Mouse (Mus musculus) B cell, adult 2 months (primary cell): ENCODE measurements around the gene Lamb1.

Experiments
- DNase-seq, 2 experiments: peaks; one replicate each; pipeline ENCODE4 v3.0.0; 2022

Lamb1 gene

DNA sequence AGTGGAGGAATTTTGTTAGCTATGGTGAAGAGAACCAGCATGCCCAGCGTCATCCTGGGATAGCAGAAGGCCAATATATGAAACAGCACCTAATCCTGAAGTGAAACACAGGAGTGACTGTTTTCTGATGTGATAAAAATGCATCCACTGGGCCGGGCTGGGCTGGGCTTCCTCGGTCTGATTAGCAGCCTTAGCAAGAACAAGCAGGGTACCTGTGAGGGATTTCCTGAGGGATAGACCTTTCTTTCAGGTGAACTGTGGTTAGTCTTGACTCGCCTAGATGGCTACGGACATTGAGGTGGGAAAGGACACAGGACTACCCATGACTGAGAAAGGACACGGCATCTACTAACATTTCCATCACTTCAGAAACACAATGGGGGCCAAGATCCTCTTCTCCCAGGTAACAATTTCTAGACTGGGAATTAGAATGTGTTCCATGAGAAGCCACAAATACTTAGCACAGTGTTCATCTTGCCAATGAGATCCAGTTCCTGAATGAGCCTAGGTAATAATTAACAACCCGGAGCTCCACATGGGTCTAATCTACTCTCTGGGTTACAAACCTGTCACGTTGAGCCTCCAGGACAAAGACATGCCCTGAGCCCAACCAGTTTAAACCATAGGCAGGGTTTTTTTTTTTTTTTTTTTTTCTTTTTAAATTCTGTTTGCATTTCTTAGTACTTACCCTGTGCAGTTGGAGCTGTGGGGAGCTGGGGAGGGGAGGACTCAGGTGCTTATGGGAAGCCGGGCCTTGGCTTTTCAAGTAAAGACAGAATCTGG, 8.7 kb upstream of the Lamb1 start:
- no peak for DNase-seq

DNA sequence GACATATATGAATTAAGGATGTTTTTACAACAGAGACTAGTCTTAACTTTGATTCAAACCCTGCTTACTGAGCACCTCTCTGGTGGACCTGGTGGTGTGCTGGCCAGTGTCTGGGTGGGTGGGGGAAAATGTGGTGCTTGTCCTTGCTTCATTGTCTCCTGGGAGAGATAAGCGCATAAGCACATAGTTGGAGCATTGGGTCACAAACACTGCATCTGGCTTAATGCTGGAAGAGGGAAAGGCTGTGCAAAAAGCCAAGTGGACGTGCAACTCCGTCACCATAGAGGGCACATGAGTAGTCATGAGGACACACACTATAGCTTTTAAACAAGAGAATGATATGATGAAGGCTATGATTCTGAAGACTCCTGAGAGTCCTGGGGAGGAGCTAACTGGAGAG, 3.2 kb upstream of the Lamb1 start:
- no peak for DNase-seq

DNA sequence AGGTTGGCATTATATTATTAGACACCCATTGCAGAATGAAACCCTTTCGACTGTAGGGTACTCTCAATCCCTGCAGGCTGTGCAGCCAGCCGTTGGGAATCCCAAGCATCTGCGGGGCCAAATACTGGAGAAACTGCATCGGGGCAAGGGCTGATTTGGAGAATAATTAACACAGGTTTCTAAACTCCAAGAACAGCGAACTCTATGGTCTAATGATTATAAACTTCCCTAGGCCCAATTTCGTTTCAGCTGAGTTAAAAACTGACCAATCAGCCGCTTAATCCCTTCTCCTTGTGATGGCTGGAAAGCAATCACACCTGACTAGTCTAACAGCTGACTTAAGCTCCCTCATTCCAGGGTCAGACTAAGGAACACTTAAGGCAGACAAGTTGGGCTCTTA, 1.1 kb upstream of the Lamb1 start:
- no peak for DNase-seq

DNA sequence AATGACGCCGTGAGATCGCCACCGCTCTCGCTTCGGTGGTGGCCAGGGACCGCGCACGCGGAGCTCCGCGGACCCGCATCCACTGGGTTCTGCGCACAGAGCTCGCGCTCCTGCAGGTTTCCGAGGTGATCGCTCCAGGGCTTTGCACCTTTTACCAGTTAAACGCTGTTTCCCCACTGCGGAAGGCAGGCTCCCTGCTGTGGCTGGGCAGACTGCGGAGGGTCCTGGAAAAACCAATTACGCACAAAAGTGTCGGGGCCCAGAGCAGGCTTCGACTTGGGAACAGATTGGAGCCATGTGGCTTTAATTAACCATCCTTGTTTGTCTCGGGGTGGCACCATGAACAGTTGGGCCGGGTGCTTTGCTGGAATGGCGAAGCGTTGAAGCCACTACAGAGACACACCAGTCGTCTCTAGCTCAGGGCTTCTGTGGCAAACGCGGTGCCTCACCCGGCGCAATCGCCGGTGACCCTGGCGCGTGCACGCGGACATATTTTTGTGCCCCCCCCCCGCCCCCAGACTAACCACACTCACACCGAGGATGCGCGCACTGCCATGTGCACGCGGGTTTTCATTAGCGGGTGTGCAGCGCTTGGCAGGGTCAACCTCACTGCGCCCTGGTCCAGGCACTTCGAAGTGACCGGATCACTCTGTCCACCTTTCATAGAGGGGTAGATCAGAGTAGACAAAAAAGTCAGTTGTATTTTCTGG, 843 bp downstream of the Lamb1 start:
- no peak for DNase-seq

DNA sequence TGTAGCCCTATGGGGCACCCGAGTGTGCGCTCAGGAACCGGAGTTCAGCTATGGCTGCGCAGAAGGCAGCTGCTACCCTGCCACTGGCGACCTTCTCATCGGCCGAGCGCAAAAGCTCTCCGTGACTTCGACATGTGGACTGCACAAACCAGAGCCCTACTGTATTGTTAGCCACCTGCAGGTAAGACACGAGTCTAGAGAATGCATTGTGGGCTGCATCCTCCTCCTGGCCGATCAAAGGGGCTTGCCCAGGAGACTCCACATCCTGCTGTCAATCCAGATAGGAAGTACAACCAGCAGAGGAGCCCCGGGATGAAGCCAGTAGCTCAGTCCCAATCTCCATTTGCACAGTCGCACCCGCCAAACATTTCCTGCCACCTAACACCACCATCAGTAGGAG, 1.7 kb downstream of the Lamb1 start:
- no peak for DNase-seq

DNA sequence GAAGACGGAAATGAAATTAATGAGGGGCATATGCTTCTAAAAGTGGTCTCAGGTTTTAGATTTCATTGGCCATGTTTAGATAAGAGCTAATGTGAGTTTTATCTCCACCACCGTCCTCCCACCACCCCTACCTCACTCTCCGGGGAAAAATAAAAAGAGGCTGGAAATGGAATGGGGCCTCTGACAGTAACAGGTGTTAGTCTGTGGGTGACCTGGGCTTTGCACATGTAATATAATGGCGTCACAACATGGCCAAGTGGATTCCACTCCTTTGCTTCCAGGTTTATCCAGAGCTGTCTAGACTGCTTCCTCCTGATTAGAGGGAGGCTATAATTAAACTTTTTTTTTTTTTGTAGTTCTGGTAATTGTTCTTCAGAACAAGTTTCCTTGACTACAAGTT, 2.3 kb downstream of the Lamb1 start:
- DNase-seq: no peak

DNA sequence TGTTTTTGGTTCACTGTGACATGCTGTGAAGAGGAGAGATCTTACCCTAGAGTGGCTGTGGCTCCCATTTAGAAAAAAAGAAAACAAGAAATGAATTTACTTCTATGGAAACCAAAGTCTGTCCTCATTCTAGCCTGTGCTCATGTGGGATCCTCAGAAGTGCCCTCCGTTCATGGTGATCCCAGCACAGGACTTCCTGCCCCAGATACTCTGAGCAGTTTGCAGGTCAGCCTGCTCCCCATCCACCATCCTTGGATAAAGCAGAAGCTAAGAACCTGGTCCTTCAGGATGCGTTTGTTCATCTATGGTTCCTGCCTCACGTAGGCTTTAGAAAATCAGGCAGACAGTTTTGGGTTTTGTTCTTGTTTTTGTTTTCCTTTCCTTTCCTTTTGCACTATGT, 3.3 kb downstream of the Lamb1 start:
- no peak for DNase-seq

DNA sequence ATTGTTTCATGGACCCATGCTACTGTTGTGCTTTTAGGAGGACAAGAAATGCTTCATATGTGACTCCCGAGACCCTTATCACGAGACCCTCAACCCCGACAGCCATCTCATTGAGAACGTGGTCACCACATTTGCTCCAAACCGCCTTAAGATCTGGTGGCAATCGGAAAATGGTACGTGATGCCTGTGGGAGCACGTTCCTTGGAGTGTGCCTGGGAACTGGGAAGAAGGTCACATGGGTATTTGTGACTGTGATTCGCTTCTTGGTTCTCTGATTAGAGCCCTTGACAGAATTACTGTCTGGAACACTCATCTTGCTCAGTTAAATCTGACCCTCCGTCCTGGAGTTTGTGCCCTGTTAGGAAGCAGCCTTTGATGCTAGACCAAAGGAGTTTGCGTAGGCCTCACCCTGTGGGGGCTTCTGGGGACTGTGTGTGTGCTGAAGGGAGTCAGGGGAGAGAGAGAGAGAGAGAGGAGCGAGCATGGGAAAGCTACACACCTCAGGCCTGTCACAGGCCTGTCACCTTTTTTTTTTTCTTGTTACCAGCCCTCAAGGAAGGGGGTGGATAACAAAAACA, 4.1 kb downstream of the Lamb1 start:
- DNase-seq: no peak

DNA sequence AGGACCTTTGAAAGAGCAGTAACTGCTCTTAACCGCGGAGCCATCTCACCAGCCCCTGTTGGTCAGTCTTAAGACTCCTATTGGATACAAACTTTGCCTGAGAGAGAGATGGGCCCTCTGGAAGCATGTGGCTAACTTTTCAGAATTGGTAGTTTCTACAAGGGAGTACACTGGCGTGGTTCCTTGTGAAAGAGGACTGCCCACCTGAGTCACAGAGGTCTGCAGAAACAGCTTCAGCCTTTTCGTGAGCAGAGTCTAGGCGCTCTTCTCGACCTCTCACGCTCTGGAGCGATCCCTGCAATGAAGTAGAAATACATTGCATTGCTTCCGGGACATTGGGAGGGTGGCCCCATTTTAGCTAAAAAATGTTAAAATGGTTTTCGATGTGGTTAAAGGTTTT, 5.3 kb downstream of the Lamb1 start:
- DNase-seq: no peak

DNA sequence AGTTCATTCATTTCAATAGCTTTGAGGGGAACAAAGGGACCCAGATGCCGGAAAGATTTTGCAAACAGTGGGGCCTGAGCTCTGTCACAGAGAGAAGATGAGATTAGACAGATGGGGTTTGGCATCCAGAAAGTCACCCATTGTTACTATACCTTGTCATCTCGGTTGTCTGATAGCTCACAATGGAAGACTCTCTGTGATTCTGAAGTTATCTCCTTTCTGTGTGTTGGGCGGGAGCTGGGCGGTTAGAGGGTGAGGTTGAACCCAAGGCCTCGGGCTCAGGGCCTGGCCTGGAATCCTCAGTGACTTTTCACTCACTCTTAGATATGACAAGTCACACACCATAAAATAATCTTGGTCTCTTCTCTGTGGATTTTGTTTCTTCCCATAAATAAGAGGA, 5.7 kb downstream of the Lamb1 start:
- DNase-seq: no peak

DNA sequence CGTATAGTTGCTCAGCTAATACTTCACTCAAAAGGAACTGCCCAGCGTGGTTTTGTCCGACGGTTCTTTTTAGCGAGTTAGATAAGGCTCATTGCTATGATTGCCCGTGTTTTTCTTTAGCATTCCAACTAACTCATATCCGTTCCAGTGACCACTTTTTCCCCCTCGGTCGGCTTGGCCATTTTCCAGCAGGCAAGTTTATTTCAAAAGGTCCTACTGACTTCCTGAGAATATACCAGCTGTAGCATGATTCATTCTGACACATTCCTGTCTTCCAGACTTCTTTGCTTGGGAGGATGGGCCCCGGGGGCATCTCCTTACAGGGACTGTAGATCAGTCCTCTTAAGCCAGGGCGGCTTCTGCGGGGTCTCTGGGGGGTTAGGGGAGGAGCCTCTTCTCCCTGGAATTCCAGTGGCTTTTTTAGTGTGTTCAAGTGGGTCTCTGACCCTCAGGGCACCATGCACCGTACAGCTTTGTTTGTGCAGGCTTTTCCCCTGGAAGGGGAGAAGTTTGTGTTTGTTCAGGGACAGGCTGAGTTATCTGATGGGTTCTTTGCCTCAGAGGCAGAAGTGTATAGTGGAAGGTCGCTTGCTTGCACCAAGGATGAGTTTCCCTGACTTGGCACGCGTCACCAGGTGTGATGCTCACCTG, 6.5 kb downstream of the Lamb1 start:
- no peak for DNase-seq

DNA sequence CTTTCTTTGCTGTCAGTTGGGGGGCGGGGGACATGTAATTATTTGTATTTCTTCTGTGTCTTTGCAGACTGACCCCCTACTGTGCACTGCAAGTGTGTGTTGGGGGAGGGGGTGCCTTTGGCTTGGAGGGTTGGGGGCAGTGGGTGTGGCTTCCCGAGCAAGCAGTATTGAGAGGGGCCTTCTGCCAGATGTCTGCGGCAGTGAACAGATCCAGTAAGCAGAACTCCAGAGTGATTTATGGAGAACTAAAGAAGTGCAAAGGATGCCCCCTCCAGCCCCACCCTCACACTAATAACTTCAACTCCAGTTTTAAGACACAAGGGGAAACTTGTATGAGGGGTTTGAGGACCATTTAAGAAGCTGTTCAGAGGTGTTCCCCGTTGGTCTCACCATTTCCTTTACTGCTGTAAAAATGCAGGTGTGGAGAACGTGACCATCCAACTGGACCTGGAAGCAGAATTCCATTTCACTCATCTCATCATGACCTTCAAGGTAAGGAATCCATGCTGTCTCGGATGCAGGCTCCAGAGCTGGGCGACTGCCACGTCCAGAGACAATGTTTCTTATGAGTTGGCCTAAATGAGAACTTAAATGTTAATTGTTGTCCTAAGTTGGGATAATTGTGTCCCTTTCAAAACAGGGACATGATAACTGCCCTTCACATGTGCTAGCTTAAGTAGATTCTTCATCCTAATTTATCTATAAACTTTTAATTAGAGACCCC, 7.1 kb downstream of the Lamb1 start:
- no peak for DNase-seq

DNA sequence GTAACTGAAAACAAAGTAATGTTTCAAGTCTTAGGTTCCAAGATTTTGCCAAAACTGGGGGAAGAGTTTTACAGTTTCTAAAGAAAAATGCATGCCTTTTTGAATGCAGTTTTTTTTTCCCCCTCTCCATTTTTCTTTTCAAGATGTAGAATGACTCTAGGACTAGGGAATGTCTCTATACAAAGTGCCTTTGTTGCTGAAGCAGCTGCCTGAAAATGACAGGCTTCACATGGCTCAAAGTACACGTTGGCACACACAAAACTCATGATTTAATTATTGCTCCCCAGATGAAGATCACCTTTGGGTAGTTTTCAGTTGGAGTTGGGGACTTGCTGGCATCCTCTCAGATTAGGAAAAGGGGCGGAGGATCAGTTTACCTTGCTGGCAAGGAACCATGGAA, 7.8 kb downstream of the Lamb1 start:
- no peak for DNase-seq

DNA sequence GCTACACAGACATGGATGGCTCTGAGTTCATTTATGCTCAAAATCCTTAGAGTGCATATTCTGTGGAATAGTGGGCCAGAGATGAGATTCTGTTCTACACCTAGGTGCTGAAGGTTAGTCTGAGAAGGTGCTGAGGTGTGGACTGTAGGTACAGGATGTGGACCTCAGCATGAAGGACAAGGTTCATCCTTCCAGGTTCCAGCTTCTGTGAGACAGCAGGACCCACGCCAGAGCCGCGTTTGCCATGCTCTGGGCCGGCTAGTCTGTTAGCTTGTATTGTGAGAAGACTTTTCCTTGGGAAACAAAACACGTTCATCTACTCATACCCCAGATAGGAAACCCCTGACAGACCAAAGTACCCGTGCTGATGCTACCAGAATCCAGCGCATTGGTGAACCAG, 8.6 kb downstream of the Lamb1 start:
- no peak for DNase-seq

DNA sequence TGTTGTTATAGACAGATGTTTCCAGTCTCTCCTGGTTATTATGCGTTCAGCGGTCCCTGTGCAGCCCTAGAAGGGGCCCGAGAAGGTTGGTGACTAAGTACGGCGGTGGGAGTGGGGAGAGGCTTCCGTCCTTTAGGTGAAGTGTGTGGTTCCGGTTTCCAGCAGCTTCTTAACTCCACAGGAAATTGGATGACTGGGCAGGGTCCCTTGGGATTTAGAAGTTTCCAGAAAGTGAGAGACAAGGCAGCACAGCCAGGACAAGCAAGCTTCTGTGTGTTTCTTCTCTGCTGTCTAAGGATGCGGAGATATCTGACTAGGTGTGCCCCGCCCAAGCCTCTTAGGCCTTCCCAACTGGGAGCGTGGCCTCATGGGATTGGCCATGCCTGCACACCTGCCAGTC, 10.4 kb downstream of the Lamb1 start:
- no peak for DNase-seq

DNA sequence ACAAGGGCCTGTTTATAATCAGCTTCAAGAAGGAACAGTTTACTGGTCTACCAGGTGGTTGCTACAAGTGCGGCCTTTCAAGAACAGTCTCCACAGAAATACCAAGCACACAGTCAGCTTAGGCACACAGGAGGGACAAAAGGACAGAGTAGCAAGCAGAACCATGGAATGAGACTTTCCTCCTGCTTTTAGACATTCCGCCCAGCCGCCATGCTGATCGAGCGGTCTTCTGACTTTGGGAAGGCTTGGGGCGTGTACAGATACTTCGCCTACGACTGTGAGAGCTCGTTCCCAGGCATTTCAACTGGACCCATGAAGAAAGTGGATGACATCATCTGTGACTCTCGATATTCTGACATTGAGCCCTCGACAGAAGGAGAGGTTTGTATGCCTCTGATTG, 13.2 kb downstream of the Lamb1 start:
- DNase-seq: no peak

DNA sequence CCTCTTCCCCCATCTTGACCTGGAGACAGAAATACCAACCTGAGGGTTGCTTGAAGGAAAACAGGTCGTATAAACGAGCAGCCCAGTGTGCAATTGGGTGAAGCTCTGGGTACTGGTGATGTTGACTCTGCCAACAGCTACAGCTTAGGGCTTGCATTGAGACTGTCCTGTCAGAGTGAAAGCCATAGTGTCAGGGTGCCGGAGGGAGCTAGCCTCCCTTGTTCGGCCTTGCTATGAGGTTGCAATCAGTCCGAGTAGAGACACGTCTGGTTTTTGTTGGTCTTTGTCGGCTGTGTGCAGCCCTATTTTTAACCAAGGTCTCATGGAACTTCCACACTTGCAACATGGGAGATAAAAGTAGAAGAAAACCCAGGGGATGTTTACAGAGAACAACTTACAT, 15.3 kb downstream of the Lamb1 start:
- no peak for DNase-seq

DNA sequence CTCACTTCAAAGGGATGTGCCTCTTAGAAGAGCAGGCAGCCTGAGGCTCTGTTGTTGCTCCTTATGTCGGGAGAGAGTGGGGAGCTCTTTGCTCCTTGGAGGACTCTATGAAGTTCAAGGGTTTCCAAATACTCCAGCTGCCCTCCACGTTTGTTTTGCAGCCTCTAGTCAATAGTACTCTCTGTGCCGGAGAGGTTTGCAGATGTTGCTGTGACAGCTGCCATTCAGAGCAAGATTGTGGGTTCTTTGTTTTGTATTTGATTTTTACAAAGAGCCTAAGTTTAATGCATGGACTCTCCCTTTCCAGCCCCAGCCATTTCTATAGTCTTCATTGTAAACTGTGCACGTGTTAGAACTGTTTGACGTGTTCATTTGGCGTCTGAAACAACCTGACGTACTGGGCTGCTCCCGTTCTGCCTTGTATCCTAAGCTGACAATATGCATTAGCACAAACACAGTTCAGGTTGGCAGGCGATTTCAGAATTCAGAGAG, 16.1 kb downstream of the Lamb1 start:
- no peak for DNase-seq

DNA sequence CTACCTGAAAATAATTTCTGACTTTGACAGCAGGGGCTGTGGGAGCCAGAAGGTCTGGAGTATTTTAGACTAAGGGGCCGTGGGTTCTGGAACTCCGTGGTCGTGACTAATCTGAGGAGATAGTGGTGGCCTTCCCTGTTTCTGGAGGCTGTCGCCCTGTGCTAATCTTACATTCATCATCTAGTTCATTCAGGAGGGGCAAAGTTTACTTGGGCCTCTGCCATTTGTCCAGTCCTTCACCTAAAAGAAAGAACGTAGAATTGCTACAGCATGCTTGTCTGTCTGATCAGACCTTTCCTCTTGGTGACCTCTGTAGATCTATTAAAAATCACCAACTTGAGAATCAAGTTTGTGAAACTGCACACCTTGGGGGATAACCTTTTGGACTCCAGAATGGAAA, 17.2 kb downstream of the Lamb1 start:
- DNase-seq: no peak

DNA sequence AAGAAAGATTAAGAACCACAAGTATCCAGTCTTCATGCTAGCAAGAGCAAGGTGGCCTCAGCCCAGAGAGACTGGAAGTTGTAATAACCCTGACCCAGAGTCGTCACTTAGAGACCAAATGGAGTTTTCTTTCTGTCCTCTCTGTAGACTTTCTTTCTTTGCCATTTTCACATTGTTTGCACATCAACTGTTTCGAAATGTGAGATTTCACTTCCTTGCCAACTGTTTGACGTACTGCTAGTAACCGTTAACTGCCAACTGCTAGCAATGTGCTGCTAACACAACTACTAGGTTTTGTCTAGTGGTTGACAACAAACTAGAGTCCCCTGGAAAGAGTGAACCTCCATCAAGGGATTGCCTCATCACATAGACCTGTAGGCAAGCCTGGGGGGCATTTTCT, 18.1 kb downstream of the Lamb1 start:
- no peak for DNase-seq

DNA sequence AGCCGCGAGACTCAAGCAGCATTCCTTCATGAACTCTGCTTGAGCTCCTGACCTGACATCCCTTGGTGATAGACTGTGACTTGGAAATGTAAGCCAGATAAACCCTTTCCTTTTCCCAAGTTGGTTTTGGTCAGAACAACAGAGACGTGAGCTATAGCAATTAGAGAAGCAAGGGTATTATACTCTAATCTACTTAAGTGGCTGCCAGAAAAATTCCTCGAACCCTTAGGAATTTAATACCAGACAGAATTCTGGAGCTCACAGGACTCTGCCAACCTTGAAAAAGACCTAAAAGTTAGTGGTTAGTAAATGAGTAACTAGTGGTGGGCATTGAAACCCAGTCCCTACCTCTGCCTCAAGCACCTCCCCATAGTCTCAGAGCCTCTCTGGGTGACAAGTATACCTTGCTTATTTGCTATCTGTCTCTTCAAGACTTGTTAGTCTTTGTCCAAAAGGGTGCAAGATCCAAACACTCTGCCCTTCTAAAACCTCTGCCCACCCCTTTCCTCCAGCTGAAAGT, 18.6 kb downstream of the Lamb1 start:
- no peak for DNase-seq

DNA sequence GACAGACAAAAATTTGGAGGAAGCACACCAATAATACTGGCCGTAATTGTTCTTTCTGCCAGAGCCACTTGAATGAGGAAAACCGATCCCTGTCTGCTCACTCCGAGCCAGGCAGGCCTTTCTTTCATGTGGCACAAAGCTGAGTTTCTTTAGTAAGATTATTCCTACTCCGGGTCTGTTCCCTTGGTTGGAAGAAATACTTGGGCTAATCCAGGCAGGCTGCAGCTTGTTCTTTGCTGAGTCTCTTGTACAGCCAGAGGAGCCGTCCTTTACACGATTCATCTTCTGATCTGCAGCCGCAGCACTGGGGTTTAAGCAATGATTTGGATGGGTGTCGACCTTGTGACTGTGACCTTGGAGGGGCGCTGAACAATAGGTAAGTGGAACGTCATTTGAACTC, 24.0 kb downstream of the Lamb1 start:
- DNase-seq: no peak

DNA sequence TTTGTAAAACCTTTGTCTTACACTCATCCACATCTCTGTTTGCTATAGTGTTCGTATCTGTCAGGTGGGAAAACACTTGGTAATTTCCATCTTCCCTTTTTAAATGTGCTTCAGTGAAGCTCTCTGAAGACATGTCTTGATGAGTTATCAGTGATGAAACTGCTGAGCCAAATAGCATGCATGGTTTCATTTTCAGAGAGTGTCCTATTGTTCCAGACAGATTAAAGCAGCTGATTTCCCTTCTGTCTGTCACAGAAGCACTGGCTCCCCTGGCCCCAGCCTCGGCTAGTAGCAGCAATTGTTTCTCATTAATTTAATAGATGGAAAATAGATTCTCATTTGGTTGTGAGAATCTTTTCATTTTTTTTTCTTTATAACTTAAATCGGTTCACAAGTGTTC, 25.9 kb downstream of the Lamb1 start:
- DNase-seq: no peak
